ENCODE assay signal across 22 mouse cellular contexts in the genomic region with DNA sequence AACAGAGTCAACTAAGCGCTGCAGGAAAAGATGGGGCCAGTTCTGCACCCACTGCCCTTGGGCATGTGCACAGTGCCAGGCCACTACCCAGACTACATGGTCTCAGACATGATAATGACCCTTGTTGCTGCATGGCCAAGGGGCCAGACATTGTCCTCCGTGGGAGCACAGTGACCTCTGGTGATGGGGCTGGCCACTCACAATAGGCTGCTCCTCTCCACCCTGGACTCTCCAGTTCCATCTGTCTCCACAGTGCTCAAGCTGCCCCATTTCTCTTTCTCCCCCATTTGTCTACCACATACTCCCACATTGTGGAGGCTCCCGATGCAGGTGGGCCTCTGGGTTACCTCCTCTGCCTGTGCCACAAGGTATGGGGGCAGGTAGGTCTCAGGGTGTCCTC.
DNase-seq lines count a peak whose midpoint lies in the region; ATAC-seq and TF ChIP-seq lines count a peak whose summit lies in the region.
"Had no signal": no experiment of that assay in that cellular context is flagged by ENCODE, and none has a peak within 500 bp of the region (broad histone marks: within the 10 kb centered on the region; RNA-seq: fewer than 3 reads in every experiment).

No protein-coding gene starts in this region.

- no peak overlapping the region for H3K4me3 ChIP-seq in kidney, embryonic 16.5 days (ENCODE audit: low read length)
- no peak overlapping the region for H3K4me3 ChIP-seq in midbrain, embryonic 14.5 days (replicated peaks; ENCODE audit: low read depth, low read length)
- no peak overlapping the region for H3K4me3 ChIP-seq in midbrain, embryonic 11.5 days (ENCODE audit: low read depth, low read length)
- H3K4me3 ChIP-seq in stomach, postnatal 0 days (ENCODE audit: low read depth, low read length) = no peak overlapping the region
- H3K4me3 ChIP-seq: embryonic facial prominence, embryonic 15.5 days; heart, embryonic 15.5 days; hindbrain, embryonic 12.5 days; limb, embryonic 15.5 days; neural tube, embryonic 12.5 days had no signal

- ATAC-seq in kidney, embryonic 16.5 days (ENCODE audit: low FRiP score, low TSS enrichment) = 0 out of 2 replicates have a peak, but pooled peaks have one; percentile 42
- ATAC-seq in midbrain, embryonic 14.5 days (ENCODE audit: low FRiP score, low TSS enrichment) = peak; percentile 22; the same call in 1 of the 2 replicates
- no peak for ATAC-seq in midbrain, embryonic 11.5 days (ENCODE audit: low FRiP score)
- 0 out of 2 replicates have a peak, but pooled peaks have one; percentile 15 for ATAC-seq in stomach, postnatal 0 days (ENCODE audit: low FRiP score, low TSS enrichment)
- ATAC-seq: forebrain, embryonic 16.5 days; inflammation-experienced regulatory T-cells, adult 6 months had no signal

- TF ChIP-seq EP300 in stomach, postnatal 0 days (optimal IDR thresholded peaks at IDR 0.05) = no peak

- no peak overlapping the region for H3K9ac ChIP-seq in kidney, embryonic 16.5 days (replicated peaks; ENCODE audit: low read length)
- H3K9ac ChIP-seq in midbrain, embryonic 14.5 days (replicated peaks; ENCODE audit: low read length) = no peak overlapping the region
- no peak overlapping the region for H3K9ac ChIP-seq in midbrain, embryonic 11.5 days (ENCODE audit: low read length)
- no peak overlapping the region for H3K9ac ChIP-seq in stomach, postnatal 0 days (ENCODE audit: low read length)
- H3K9ac ChIP-seq: embryonic facial prominence, embryonic 15.5 days; heart, embryonic 15.5 days; hindbrain, embryonic 12.5 days; limb, embryonic 15.5 days; neural tube, embryonic 12.5 days had no signal

- TF ChIP-seq CTCF in stomach, postnatal 0 days (IDR thresholded peaks at IDR 0.05; ENCODE audit: low read depth) = peak; percentile 24; the same call in 1 of the 2 replicates

- intact Hi-C loops in heart, postnatal 25 days (cut with DNase I) = no loop called here

- no peaks in the 10 kb centered on the region for H3K4me1 ChIP-seq in kidney, embryonic 16.5 days (ENCODE audit: insufficient read depth, low read length)
- H3K4me1 ChIP-seq in midbrain, embryonic 14.5 days (ENCODE audit: control insufficient read depth, insufficient read depth, low read length) = no peaks in the 10 kb centered on the region
- H3K4me1 ChIP-seq in midbrain, embryonic 11.5 days (ENCODE audit: control insufficient read depth, insufficient read depth, low read length) = no peaks in the 10 kb centered on the region
- H3K4me1 ChIP-seq in stomach, postnatal 0 days (replicated peaks; ENCODE audit: control insufficient read depth, insufficient read depth) = no peaks in the 10 kb centered on the region
- H3K4me1 ChIP-seq: embryonic facial prominence, embryonic 15.5 days; heart, embryonic 15.5 days; hindbrain, embryonic 12.5 days; limb, embryonic 15.5 days; neural tube, embryonic 12.5 days had no signal

- H3K27ac ChIP-seq in kidney, embryonic 16.5 days (ENCODE audit: low read length) = no peak overlapping the region
- no peak overlapping the region for H3K27ac ChIP-seq in midbrain, embryonic 14.5 days (replicated peaks; ENCODE audit: low read depth, low read length)
- no peak overlapping the region for H3K27ac ChIP-seq in midbrain, embryonic 11.5 days (ENCODE audit: low read depth, low read length)
- H3K27ac ChIP-seq in stomach, postnatal 0 days (replicated peaks) = no peak overlapping the region
- H3K27ac ChIP-seq: embryonic facial prominence, embryonic 15.5 days; heart, embryonic 15.5 days; hindbrain, embryonic 12.5 days; limb, embryonic 15.5 days; neural tube, embryonic 12.5 days had no signal

- peak; percentile 67 for DNase-seq in heart, adult 11 months
- no peak for DNase-seq in heart, postnatal 25 days (ENCODE audit: low spot score)
- no peak for DNase-seq in kidney, postnatal 14 days
- DNase-seq in midbrain, embryonic 14.5 days = no peak
- DNase-seq in midbrain, embryonic 11.5 days (ENCODE audit: low spot score, missing footprints) = no peak
- no peak for DNase-seq in stomach, postnatal 0 days (ENCODE audit: low spot score)
- no peak for DNase-seq in right cerebral cortex, postnatal 10 days (ENCODE audit: low spot score in 2 of 2)
- DNase-seq: adrenal gland, postnatal 36 days; cerebellum, adult 11-12 months; cerebellum, postnatal 14 days; lung, postnatal 36 days; right cerebral cortex, adult 18-20 months; thymus, adult 18-20 months; thymus, postnatal 4 days had no signal

- no peaks in the 10 kb centered on the region for H3K36me3 ChIP-seq in kidney, embryonic 16.5 days (ENCODE audit: insufficient read depth, low read length)
- H3K36me3 ChIP-seq in midbrain, embryonic 14.5 days (ENCODE audit: control insufficient read depth, insufficient read depth, low read length) = no peaks in the 10 kb centered on the region
- H3K36me3 ChIP-seq in midbrain, embryonic 11.5 days (ENCODE audit: control insufficient read depth, insufficient read depth, low read length) = no peaks in the 10 kb centered on the region
- H3K36me3 ChIP-seq in stomach, postnatal 0 days (ENCODE audit: control insufficient read depth, insufficient read depth, low read length) = no peaks in the 10 kb centered on the region
- H3K36me3 ChIP-seq: embryonic facial prominence, embryonic 15.5 days; heart, embryonic 15.5 days; hindbrain, embryonic 12.5 days; limb, embryonic 15.5 days; neural tube, embryonic 12.5 days had no signal

- no peaks in the 10 kb centered on the region for H3K9me3 ChIP-seq in kidney, embryonic 16.5 days (ENCODE audit: low read length)
- no peaks in the 10 kb centered on the region for H3K9me3 ChIP-seq in midbrain, embryonic 14.5 days (ENCODE audit: control insufficient read depth, low read length)
- H3K9me3 ChIP-seq in midbrain, embryonic 11.5 days (ENCODE audit: control insufficient read depth, low read length) = no peaks in the 10 kb centered on the region
- no peaks in the 10 kb centered on the region for H3K9me3 ChIP-seq in stomach, postnatal 0 days (ENCODE audit: control insufficient read depth, low read length)
- H3K9me3 ChIP-seq: embryonic facial prominence, embryonic 15.5 days; heart, embryonic 15.5 days; hindbrain, embryonic 12.5 days; limb, embryonic 15.5 days; neural tube, embryonic 12.5 days had no signal

- 89% methylated on average over 3 of the region's 3 CpGs for whole genome bisulfite sequencing in kidney, embryonic 16.5 days
- 93% methylated on average over 3 of the region's 3 CpGs for WGBS in midbrain, embryonic 14.5 days
- WGBS in midbrain, embryonic 11.5 days = 83% methylated on average over 3 of the region's 3 CpGs
- WGBS in stomach, postnatal 0 days = 75% methylated on average over 3 of the region's 3 CpGs

- no peaks in the 10 kb centered on the region for H3K27me3 ChIP-seq in kidney, embryonic 16.5 days (ENCODE audit: insufficient read depth, low read length)
- no peaks in the 10 kb centered on the region for H3K27me3 ChIP-seq in midbrain, embryonic 14.5 days (ENCODE audit: control insufficient read depth, insufficient read depth, low read length)
- no peaks in the 10 kb centered on the region for H3K27me3 ChIP-seq in midbrain, embryonic 11.5 days (ENCODE audit: control insufficient read depth, insufficient read depth, low read length)
- H3K27me3 ChIP-seq in stomach, postnatal 0 days (ENCODE audit: control insufficient read depth, insufficient read depth, low read length) = no peaks in the 10 kb centered on the region
- H3K27me3 ChIP-seq: embryonic facial prominence, embryonic 15.5 days; heart, embryonic 15.5 days; hindbrain, embryonic 12.5 days; limb, embryonic 15.5 days; neural tube, embryonic 12.5 days had no signal

- H3K4me2 ChIP-seq in kidney, embryonic 16.5 days (replicated peaks; ENCODE audit: low read depth, low read length) = no peak overlapping the region
- H3K4me2 ChIP-seq in midbrain, embryonic 14.5 days (ENCODE audit: low read length) = no peak overlapping the region
- no peak overlapping the region for H3K4me2 ChIP-seq in midbrain, embryonic 11.5 days
- H3K4me2 ChIP-seq in stomach, postnatal 0 days (replicated peaks; ENCODE audit: low read depth) = no peak overlapping the region
- H3K4me2 ChIP-seq: embryonic facial prominence, embryonic 15.5 days; heart, embryonic 15.5 days; hindbrain, embryonic 12.5 days; limb, embryonic 15.5 days; neural tube, embryonic 12.5 days had no signal
